Mouse (Mus musculus) right cerebral cortex, adult 2 months (tissue): ENCODE measurements at regions not wholly inside any gene's neighbourhood (a gene's known extent, or its start where the extent isn't known, plus 50 kb on each side); places are given as distances from the start of the nearest gene placed in this dataset.

ENCODE experiments used
- DNase-seq, 2 experiments: peaks; one replicate each; pipeline ENCODE4 v3.0.0; 2021 to 2022; ENCODE audit warnings: low spot score in 2 of 2

DNA sequence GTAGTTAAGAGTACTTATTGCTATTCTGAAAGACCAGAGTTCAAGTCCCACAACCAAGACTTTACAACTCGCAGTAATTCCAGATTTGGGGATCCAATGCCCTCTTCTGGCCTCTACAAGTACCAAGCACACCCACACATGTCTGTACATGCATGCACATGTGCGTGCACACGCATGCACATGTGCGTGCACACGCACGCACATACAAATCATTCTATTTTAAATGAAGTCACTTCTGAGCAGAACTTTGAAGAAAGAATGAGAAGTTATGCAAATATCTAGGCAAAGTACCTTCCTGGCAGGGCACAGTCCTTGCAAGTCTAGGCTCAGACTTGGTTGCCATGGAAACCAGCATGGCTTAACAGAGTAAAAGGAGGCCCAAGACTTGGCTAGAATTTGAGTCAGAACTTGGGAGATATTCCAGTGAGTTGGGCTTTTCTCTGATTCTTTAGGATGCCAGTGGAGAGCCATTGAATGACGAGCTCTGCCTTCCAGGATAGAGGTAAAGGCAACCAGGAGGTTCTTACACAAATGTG is 265.4 kb upstream of the Atp2b1 start:
- DNase-seq = no peak

DNA sequence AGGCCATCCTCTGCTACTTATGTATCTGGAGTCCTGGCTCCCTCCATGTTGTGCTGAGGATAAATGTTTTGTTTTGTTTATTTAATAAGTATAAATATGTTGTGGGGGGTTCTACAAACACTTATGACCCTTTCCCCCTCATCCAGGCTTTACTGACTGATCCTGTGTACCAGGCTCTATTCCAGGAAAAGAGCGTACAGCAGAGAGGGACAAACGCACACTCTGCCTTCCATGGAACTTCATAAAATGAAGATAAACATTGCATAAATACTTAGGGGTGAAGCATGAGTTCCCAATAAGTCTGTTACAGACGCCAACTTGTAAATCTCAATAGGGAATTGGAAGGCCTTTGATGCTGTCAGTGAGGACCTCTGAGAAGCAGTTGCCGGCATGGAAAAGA is 263.7 kb upstream of the Atp2b1 start:
- DNase-seq = no peak

DNA sequence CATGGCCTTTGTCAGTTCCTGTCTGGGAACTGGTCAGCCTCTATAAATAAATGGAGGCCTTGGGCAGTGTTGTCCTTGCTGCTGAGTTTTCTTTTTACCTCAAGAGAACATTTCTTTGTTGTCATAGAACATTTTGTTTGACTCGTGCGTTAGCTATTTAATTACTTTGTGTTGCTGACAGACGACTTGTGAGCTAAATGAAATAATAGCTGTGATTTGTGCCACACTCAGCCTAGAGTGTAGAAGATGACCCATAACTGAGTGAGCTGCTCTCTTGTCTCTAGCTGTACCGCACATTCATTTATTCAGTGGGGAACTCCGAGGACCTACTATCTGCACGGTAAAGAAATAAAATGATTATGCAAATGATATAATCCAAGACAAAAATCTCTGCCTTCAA is 263.1 kb upstream of the Atp2b1 start:
- DNase-seq = no peak

DNA sequence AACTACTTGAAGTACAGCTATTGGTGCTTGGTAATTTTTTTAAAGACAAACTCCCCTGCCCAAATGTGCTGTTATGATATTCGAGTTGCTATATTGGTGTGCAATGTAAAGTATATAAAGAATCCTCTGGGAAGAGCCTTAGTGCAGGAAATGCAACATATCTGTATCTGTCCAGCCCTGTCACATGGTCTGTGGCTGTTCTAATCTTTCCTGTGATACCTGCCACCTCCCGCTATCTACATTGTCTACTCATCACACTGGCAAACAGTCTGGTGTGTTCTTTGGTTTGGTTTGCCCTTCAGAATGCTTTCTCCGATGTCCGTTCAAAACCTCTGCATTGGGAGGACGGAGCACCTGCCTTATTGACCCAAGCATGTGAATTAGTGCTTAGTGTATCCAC is 262.6 kb upstream of the Atp2b1 start:
- DNase-seq = no peak

DNA sequence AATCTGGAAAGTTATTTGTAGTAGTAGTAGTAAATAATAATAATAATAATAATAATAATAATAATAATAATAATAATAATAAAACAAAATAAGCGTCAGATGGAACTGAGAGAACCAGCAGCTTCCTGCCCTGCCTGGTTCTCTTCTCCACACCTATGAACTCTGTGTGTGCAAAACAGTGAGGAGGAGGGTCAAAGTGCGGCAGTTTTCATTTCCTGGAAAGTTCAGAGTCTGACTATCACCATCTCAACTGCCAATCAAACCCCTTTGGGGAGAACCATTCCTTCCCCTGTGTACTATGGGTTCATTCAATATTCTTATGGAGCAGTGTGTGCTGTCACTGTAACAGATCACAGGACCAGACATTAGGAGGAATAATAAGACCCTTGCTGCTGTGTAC is 262.1 kb upstream of the Atp2b1 start:
- DNase-seq = no peak

DNA sequence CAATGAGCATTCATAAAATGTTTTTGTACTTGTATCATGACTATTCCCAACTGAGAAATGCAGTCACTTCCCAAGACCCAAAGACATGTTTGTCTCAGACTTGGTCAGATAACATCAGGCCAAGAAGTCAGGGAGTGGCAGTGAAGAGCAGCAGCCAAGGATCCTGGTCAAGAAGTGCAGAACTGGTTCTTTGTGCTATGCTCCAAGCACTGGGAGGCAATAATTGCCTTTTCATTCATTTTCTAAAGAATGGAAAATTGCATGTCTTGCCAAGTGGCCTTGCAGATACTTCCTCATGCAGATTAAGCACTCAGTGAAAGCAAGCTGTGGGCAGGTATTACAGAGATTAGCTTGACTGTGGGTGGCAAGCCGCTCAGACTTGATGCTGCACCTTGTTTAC is 253.5 kb upstream of the Atp2b1 start:
- DNase-seq = no peak

DNA sequence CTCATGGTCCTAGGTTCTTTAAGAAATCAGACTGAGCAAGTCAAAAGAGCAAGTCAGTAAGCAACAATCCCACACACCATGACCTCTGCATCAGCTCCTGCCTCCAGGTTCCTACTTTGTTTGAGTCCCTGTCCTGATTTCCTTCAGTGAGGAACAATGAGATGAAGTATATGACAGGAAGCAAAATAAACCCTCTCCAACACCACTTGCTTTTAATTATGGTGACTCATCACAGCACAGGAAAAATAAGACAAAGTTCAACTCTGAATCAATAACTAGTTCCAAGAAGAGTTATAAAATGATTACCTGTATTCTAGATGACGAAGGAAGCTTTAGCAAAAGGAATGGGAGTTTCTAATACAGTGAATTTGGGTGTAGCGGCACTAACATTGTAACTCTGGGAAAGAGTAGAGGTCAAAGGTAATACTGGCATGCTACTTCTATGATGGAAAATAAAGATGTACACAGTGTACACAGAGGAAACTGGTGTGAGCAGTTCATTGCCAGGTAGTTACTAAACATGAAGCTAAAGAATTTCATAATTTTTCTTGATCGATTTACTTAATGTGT is 248.2 kb upstream of the Atp2b1 start:
- DNase-seq = no peak

DNA sequence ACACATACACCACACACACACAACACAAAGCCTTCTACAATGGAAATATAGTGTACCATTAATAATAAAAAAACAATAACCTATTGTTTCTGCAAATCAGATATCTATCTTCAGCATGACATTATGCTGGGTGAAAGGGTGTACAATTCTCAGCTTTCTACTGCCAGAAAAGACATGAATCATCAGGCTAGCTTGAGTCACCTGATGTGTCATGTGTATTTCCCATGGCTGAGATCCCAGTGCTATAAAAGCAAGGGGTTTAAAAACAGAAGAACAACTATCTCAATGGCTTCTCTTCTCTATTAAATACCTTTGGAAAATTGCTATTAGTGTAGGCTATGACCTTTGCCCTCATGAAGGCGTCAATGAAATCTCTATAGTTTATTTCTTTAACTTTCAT is 246.5 kb upstream of the Atp2b1 start:
- no peak for DNase-seq

DNA sequence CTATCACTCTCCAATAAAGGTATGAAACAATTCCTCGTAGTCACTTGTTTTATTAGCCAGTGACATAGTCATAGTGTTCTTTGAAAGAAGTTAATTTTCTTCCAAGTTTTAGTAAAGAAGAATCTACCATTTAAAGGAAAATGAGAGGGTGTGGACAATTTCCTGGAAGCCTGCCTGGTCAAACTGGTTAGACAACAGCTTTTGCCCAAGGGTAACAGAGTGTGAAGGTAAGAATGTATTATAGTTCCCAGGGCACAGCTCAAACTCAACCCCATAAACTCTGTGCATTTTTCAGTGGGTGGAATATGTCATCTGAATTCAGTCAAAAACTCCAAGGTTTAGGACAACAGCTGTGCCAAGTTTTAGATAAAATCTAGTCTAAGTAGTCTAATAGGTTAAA is 240.1 kb upstream of the Atp2b1 start:
- no peak for DNase-seq

DNA sequence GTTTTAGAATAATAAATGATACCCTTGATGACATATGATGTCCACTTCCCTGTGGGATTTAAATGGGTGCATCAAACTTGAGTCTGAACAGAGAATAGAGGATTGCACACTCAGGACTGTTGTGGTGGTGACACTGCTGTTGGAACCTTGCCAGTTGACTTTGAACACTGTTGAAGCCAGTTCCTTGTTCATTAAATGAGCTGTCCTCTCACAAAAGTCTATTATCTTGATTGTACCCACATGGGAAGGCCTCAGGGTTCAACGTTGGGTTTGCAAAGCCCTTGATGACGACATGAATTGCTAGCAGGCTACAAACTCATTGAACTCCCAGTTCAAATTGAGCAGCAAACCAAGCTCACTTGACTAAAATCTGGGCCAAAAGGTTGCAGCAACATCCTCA is 237.3 kb upstream of the Atp2b1 start:
- no peak for DNase-seq

DNA sequence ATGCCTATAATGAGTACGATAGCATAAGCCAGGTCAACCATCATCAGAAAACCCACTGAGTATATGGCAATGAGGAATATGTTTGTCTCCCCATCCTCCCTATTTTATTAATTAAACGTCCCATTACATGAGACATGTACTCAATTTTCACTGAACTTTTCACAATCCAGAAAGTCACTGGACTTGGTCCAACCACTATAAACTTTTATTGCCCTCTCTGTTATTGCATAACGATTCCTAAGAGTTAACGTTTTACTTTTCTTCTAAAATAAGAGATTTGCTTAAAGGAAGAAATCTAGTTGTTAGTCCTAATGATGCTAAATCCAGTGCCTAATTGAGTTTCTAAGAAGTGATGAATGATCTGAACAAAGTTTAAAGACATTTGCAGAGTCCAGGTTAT is 236.0 kb upstream of the Atp2b1 start:
- DNase-seq = no peak

DNA sequence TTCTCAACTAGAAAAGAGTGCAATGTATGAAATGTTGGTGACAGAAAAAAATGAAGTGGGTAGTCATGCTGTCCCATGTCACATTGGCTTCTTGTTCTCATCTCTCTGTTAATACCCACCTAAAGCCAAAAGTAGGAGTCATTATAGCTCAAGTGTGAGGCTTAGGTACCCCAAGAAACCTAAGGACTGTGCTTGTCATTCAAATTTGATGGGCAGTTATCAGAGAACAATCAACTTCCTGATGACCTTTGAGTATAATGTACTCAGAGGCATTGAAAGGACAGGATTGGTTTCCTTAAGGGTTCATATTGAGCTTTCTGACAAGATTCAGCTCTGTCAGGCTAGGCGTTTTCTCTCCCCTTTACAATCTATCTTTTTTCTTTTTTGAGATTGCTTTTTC is 231.8 kb upstream of the Atp2b1 start:
- DNase-seq = no peak

DNA sequence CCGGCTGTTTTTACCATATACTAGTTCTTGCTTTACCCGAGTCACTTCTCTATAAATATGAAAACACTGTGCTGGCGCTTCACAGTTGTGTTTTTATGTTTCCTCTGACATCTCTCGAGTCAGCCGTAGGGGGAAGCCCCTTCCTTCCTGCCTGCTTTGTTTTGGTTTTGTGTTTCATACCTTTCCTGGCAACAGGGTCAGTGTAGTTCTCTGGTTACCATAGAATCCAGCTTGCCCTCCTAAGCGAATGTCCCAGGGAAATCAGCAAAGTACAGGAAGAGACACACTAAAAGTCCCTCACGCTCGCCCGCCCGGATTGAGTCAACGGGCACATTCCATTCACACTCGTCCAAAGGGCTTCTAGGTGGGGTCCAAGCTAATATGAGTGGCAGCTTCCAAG is 230.0 kb upstream of the Atp2b1 start:
- DNase-seq = no peak

DNA sequence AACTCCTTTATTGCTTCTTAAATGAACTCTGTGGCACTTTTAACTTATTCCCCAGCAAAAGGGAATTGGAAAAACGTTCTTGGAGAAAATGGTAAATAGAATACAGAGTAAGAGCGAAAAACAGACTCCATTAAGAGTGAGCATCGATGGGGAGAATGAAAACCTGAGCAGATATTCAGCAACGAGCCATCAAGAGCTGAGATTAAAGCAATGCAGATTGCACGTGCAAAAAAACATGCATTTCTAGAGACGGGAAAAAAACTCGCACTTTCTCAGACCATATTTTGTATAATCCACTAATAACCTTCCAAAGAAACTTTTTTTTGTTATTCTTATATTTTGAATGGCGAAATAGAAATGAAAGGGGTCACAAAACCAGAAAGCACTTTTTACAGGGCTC is 229.5 kb upstream of the Atp2b1 start:
- DNase-seq = no peak

DNA sequence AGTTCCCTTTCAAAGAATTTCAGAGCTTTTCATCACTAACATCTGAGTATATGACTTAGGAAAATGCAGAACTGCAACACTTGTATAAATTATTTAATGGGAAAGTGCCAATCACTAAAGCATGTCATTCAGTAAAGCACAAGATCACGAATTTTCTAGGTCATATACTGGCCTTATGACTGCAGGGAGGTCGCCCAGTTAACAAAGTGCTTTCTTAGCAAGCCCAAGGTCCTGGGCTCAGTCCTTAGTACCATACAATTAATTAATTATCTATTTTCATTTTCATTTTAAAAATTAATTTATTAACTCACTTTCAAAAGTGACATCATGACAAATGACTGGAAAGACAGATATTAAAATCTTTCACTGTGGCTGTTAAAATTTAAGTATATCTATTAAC is 228.5 kb upstream of the Atp2b1 start:
- DNase-seq = no peak

DNA sequence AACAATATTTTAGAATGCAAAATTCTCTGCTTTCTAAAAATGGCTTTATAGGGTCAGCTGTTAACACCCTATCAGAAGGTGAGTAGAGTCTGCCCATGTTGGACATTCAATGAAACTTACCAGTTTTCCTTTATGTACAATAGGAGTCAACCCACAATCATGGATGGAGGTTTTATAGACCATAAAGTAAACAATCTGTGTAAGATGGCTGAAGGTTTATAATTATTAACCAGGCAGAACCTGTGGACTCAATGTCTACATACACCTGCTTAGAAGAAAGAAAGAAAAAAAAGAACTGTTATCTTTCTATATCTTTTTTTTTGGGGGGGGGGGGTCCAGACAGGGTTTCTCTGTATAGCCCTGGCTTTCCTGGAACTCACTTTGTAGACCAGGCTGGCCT is 227.8 kb upstream of the Atp2b1 start:
- DNase-seq = no peak

DNA sequence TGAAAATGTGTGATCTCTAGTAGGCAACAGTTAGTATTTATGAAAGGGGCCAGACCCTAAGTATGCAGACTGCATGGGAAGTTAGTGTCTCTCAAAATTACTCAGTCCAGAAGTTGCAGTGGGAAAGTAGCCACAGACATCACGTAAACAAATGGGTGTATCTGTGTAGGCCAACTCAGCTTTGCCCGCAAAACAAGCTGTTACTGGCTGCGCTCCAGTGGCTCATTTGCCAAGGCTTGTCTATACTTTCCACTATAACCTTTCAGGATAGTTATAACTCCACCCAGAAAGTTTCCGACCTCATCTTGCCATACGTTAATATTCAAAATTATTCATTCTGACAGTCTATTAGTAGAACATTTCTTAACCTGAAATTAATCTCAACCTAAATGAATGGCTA is 222.4 kb upstream of the Atp2b1 start:
- DNase-seq = no peak

DNA sequence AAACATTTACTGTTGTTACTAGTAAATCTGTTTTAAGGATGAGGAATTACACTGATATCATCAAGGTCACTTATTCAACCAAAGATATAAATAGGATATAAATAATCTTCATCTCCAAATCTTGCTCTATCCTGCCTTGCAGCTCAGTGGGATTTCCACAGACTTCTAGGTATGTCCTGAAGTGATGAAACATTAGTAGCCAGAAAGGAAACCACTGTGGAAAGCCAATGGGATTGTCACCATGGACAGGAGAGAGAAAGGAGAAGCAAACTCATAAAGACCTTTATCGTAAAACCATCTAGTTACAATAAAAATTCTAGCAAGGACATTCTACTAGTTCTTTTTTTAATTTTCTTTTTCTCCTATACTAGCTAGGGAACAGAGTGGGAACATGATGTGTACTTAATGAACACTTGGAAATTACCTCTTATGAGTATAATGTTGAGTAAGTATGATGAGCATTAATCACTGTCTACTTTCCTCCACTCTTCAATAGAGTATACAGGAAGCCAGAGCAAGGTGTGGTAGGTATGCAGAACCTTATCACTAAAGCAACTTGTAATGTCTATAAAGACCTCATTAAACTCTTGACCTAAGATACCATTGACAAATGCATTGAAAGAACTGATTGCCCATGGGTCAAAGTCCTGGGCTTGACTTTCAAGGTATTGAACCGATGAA is 219.4 kb upstream of the Atp2b1 start:
- no peak for DNase-seq

DNA sequence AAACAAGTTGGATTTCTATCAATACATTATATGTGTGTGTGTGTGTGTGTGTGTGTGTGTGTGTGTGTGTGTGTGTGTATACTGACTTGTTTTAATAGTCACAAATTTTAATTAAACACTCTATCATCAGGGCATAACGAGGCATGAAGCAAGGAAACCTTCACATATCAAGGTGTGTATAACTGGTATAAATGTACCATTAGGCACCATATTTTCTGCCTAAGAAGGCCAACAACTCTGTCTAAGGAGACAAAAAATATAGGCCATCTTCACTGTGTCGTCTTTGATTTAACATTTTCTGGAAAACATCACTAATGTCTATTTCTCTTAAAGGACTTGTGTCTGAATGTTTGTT is 218.9 kb upstream of the Atp2b1 start:
- no peak for DNase-seq

DNA sequence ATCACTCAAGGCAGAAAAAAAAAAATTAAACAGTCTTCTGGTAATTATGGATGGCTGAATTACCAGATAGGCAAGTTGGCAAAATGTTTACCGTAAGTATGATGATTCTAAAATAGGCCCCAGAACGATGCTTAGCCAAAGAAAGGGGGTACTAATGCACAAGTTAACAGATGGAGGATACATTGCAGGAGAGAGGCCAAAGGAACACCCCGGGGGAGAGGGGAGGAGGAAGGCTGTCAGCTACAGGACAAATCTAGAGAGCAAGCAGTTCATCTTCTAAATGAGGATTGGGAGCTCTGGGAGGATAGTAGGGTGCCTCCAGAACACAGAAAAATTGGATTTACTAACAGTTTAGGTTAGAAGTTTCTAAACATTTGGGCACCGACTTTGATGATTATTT is 216.3 kb upstream of the Atp2b1 start:
- no peak for DNase-seq

DNA sequence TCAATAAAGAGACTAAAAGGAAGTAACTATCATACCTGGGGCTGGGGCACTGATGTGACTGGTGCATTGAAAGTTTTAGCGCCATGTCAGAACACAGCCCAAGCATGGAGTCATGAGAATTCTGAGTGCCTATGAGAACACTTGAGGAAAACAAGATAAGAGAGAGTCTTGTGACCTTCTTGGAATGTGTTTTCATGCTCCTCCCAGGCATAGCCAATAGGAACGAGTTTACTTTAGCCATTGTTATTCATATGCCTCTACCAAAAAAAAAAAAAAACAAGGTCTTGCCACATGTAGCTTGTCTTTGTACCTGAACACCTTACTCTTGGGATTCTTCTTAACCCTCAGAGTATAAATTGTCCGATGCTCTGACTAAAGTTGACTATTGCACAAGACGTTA is 214.6 kb upstream of the Atp2b1 start:
- DNase-seq = no peak

DNA sequence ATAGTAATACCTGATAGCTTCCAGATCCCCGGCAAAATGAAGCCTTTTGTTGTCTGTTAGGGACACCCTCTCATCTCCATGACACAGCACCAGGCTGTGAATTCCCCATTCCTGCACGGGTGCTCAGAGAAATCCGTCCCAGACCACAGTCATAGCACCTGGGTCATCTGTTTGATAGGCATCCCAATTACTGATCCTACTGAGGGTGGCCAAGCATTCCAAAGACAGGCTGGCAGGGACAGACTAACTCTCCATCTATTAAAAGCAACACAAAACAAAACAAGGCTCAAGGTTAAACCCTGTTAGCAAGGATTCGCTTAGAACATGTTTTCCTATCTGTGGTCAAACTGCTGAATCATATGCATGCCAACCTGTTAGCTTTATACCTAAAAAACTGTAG is 213.8 kb upstream of the Atp2b1 start:
- DNase-seq = no peak

DNA sequence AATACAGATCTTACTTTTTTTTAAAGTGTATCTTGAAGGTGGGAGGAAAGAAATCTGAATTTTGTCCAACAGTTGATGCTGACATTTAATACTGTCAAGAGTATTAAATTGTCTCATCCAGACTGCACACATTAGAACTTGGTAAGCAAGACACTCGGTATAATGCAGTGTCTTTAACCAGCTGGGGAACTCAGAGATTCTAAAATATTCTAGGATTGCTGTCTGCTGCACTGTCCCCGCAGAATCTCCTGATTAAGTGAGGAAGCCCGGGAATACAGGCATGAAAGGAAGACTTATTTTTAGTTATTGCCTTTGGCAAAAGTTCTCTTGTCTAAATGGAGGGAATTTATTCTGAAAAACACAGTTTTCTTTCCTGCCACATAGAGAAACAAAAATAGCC is 212.9 kb upstream of the Atp2b1 start:
- peak in 1 of 2 experiments; percentile 9 for DNase-seq
